Mouse (Mus musculus) embryo, embryonic 11.5 days (tissue): Measurements from ENCODE around the gene Ctnnd1.

Experiments used
- DNase-seq: peaks from one replicate; pipeline ENCODE4 v3.0.0-alpha.2; 2012; ENCODE audit warnings: low read depth, low spot score

Ctnnd1 gene

DNA sequence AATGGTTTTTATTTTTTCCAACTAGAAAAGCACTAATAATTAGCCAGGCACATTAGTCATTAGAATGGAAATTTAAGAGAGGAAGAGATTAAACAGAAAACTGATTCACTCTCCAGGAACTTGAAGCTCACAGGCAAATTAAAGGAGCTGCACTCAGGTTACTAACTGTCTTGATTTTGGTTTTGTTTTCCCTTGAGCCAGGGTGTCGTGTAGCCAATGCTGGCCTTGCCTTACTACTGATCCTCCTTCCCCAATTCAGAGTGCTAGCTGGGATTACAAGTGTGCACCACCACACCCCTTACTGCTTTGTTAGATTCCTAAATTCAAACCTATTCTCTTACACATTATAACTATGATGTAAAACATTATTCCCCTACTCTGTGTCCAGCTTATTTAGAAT lies 42.7 kb downstream of the Ctnnd1 start:
- DNase-seq, result no peak

DNA sequence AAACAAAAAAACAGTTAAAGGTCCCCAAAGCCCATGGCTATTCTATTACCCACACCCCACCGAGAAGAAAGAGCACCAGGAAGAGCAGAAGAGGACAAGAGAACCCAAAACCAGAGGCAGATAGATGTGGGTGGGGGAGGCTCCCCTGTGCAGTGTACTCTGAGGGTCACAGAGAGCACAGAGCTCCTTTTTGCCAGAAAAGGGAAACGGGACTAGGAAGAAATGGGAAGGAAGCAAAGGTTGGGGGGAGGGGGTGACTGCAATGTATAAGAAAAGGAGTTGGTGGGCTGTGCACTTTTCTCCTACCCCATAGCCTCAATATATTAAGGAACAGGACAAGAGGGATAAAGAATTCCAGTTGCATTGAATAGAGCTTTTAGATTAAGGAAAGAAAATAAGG lies 49.6 kb downstream of the Ctnnd1 start:
- DNase-seq, result no peak

DNA sequence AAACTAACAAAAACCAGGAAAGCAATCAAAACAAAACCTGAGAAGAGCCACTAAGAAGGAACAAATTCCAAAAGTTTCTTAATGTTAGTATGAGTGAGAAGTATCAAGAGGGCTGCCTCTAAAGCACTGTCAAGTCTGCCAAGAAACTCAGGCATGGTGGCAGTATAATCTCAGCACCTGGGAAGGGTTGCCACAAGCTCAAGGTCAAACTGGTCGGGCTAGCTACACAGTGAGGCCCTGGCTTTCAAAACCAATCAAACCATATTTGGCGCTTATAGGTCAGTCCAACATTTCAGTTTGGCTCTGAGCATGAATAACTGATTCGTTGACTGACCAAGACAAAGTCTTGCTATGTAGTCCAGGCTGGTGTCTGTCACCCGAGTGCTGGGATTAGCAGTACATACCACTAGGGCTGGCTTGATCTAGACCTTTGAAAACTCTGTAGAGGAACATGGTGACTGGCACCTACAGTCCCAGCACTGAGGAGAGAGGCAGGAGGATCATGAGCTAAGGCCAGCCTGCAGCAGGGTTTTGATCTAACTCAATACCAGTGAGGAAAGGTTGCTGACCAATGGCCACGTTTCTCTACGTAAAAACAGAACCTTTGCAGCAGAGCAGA lies 51.2 kb downstream of the Ctnnd1 start:
- DNase-seq, result no peak

DNA sequence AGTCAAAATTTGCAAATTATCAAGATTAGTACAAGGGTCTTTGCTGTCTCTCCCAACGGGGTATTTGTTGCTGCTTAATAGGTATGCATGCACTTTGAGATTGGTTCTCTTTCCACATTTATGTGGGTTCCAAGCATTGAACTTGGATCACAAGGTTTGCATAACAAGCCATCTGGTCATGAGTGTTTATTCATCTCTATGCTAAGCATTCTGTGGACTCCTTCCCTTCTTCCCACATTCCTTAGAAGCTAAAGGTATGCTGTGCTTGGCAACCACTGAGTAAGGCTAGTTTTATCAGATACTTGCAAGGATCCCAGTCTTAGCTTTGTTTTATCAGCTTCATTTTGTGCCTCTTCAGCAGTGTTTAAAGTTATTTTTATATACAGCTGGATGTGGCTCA lies 53.4 kb downstream of the Ctnnd1 start:
- no peak for DNase-seq

DNA sequence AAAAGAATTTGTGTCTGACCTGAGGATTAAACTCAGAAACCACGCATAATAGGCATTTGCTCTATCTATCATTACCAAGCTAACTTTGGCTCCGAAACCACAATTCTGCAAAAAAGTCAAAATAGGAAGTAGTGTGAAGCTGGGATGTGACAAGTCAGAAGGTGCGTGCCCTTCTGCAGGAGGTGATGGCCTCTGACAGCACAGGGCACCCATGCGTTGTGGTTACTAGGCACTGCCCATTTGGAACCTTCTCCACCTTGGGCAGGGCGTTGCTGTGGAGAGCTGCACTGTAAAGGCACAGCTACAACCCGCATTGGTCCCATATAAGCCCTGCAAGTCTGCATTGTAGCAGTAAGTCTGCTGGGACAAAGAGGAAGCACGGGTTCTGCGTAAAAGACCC lies 57.8 kb downstream of the Ctnnd1 start:
- DNase-seq, result no peak

DNA sequence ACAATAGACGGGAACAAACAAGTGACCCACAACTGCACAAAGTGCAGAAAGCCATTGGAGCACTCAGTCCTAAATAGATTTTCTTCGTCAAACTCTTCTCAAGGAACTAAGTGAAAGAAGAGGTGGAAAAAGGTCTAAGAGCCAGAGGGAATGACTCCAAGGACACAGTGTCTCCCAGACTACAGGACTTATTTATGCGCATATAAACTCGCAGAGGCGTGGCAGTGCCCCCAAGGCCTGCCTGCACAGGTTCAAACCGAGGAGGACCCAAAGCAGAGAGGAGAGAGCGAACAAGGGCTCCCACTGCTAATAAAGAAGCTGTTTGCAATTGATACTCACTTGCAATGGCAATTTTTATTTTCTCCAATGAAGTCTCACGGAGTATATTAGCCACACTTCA lies 64.9 kb downstream of the Ctnnd1 start:
- DNase-seq, result no peak

DNA sequence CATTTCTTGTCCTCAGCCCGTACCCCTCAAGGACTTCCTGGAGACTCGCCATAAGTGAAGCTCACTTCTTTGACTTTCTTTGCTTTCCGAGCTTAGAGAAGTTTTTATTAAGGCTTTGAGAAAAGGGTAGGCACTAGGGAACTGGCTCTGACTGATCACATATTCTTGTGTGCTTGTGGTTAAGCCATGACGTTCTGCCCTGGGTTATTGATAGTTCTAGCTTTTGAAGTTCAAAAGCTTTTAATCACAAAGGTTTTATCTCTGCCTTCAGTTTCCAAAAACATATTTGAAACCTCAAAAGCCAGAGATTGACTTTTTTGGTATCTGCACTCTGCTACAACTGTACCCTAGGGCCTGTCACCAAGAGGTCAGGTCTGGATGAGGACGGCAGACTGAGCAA lies 68.3 kb downstream of the Ctnnd1 start:
- no peak for DNase-seq

DNA sequence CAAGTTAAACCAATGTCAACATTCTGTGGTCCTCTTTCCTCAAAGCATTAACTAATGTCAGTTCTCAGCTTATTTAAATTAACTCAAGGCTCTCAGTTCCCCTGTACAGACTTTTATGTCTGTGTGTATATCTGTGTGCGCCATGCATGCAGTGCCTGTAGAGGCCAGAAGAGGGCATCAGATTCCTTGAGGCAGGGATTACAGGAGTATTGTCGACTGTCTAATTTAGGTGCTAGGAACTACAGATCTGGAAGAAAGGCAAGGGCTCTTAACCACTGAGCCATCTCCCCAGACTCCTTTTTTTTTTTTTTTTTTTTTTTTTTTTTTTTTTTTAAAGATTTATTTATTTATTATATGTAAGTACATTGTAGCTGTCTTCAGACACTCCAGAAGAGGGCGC lies 69.4 kb downstream of the Ctnnd1 start:
- no peak for DNase-seq

DNA sequence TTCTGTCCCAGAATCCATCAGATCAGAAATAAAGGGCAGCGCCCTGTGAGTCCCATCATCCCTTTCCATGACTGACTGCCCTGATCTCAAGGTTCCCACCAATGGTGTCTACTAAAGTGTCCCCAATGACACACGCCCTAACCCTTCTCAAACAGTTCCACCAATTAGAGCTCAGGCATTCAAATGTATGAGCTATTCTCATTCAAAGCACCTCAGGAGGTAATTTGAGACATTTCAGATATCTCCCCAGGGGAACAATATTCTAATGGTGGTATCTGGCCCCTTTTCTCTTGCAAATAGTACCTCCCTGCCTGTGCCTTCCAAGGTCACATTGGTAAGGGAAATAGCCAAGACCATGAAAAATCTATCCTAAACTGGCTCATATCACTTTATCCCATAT lies 71.3 kb downstream of the Ctnnd1 start:
- no peak for DNase-seq

DNA sequence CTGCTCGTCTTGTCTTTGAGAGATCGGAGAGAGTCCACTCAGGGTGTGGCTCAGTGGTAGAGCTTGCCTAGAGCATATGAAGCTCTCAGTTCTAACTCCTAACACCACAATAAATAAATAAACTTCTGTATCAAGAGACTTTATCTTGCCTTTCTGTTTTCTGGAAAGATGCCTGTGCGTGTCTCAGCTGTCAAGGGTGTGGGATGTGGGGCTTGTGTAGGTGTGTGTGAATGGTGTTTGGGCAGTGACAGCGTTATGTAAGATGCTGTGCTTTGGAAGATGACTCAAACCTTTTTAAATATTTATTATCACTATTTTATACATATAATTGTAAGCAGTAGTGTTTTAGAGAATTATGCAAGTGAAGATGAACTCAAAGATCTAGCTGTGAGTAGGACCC lies 76.4 kb downstream of the Ctnnd1 start:
- DNase-seq, result no peak

DNA sequence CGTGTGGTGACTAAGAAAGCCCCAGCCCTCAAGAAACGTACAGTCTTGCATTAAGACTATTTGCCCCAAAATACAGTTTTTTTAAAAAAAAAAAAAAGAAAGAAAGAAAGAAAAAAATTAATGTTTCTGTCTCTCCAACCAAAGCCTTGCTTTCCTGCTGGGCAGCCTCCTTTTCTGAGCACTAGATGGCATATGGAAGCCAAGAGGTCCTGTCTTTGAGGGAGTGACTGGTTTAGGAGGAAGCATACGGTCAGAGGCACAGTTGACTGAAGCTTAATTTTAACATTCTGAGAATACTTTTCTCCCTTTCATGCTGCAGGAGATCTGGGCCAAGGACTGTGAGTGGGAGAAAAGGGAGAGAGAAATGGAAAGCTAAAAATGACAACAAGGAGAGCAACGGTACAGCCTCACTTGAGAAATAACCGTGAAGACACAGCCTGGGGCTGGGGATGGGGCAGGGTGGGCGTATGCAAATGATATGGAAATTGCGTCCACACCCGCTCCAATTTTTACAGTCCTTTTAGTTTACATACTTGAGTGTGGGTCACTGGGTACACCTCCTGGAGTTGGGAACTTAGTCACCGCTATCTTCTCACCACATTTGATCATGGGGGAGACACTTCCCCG lies 93.6 kb downstream of the Ctnnd1 start:
- no peak for DNase-seq

DNA sequence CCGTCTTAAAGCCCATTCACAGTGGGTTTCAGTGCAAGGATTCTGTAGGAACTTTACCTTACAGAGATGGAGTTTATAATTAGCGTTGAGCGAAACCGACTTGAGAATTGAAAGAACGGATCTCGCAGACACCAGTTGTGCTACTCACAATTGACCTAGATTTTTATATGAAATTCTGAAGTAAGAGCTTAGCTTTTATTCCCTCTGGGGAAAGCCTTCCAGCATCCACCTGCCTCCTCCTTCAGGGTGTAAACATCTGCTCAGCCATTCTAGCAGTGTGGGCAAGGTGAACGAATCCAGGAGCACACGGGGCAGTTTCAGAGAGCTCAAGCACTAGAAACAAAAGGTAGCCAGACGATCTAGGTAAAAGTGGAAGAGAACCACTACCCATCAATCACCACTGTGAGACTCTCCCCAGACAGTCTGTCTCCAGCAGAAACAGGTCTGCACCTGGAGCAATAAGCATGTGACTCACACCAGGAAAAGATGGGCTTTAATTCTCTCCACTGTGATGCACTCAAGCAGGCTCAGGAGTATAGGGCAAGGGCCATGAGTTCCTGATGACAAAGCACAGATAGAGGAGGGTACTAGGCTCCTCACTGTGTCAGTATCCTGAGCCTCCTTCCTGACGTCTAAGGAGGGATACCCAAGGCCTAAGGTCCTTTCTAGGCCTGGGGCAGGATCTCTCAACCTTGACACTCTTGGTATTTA lies 99.0 kb downstream of the Ctnnd1 start:
- DNase-seq, result no peak
